Mouse (Mus musculus) adrenal gland, postnatal 10 days (tissue): ENCODE results near the gene C2cd2. TPM values are rescaled to one million over a fixed set of nuclear protein-coding genes. Genes with fewer than 3 reads are reported as not detected.
"Not testable (repeated sequence)": the region's sequence is repeated elsewhere in the genome, so short reads cannot be mapped to it uniquely, and the experiment has no call there.

Experiments used
- DNase-seq: peaks from one replicate; pipeline ENCODE4 v3.0.0; 2021; ENCODE audit warnings: mixed read lengths
- total RNA-seq, 2 experiments: library from RNA; stranded (reverse); gene quantifications; 2 replicates each; pipeline ENCODE4 v1.2.3; 2021

The C2cd2 gene
- total RNA-seq, 2 experiments from 2014 or later: 35.3 to 39.4 TPM

- DNase-seq: not testable (repeated sequence)
Observed at GRCm38 (mm10) chr16:97946993-97947392, 15.4 kb downstream of the C2cd2 start.

DNA sequence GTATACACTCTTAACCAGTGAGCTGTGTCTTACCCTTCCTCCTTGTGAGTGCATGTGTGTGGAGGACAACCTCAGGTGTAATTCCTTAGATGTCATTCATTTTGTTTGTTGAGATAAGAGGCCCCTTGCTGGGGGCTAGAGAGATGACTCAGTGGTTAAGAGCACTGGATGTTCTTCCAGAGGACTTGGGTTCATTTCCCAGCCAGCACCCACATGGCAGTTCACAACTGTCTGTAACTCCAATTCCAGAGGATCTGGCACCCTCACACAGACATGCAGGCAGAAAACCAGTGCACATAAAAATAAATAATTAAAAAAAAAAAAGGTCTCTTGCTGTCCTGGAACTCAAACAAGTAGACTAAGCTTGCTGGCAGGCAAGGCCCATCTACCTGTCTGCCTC lies 20.6 kb downstream of the C2cd2 start:
- DNase-seq: no peak

DNA sequence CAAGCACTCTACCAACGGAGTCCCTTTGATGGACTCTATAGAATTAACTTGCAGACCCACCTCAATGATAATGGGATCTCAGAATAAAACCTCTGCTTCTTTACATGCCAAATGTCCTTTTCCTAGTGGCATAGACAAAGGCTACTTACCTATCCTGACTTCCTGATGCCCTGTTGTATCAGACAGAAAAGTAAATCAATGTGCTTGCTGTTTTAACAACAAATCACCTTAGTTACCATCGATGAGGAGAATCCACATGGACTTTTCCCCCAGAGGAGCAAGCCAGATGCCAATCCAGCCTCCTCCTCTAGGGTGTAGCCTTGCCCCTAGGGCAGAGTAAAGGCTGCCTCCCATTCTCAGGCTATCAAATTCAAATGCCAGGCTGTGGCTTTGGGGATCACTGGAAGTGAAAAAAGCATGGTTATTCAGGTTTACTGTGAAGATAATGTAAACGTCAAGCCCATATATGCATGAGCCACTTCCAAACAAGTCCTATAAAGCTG lies 21.9 kb downstream of the C2cd2 start:
- no peak for DNase-seq

DNA sequence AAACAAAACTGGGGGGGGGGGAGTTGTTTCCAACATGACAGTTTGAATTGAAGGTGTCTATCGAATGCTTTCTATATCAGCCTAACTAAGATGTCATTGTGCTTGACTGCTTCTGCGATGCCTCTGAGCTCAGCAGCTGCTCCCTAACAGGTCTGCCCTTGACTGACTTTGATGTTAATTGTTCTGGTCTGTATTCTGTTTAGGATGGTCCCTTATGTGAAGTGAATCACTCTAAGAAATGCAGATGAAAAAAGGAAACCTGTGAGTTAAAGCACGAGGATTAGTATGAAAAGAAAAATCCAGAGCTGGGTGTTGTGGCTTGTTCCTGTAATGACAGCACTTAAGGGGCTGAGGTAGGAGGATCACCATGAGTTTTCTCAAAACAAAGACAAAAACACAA lies 26.6 kb downstream of the C2cd2 start:
- no peak for DNase-seq

GRCm38 (mm10) chr16:97930231-97930630 lies 32.2 kb downstream of the C2cd2 start:
- DNase-seq: peak; percentile 47

DNA sequence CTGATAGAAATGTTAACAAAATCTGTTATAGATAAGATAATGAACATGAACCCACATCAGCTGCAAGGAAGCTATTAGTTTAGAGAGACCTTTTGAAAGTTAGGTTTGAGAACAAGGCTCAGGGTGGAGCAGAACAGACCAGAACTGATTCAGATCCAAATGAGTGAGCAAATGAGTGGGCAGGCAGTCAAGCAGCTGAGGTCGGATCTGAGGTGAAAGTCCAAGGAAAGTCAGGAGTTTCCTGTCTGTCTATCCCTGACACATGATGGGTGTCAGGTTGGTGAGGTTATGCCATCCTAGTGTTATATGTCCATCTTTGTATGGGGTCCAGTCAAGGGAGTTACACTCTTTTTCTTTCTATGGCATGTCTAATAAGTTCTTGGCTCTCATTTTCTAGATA lies 32.9 kb downstream of the C2cd2 start:
- DNase-seq: no peak

DNA sequence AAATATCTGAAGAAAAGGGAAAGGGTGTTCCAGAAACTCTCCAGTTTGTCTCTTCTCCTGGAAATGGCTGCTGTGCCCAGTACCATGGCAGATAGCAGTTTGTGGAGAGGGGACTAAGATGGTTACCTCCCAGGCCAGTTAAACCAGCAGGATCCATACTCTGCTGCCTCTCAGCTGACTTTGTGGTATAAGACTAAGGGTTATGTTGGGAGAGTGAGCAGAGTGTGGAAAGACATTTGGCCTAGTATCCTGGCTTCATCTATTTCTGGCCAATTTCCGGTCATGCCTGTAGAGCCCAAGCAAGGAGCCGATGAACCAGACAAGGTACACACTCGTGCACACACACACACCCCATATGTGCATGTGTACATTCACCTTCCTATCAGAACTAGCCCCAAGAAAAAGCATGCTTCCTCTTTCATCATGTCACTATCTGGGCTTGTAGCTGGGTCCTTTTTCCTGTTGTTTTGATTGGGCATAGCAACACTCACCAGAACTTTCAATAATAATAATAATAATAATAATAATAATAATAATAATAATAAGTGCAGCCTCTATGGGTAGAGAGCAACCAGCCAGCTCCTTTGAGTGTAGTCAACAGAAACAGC lies 35.0 kb downstream of the C2cd2 start:
- no peak for DNase-seq

GRCm38 (mm10) chr16:97926381-97926780 lies 36.0 kb downstream of the C2cd2 start:
- no peak for DNase-seq

DNA sequence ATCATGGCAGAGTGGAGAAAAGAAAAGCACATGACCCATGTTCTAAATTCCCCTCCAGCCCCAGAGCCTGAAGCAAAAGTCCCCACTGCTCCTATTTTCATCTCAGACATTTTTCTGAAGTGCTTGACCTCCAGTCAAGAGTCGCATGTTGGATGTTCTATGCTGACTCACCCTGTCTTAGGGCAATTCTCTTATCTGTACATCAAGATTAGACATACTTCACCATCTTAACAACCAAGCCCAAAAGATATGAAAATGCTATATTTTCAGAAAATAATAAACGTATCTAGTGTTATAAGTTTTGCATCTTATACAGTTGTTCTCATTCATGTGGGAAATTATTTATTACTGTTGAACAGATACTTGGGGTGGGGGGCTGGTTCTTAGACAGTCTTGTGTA lies 36.6 kb downstream of the C2cd2 start:
- DNase-seq: no peak

- no peak for DNase-seq
Observed at GRCm38 (mm10) chr16:97923700-97924099, 38.7 kb downstream of the C2cd2 start.

DNA sequence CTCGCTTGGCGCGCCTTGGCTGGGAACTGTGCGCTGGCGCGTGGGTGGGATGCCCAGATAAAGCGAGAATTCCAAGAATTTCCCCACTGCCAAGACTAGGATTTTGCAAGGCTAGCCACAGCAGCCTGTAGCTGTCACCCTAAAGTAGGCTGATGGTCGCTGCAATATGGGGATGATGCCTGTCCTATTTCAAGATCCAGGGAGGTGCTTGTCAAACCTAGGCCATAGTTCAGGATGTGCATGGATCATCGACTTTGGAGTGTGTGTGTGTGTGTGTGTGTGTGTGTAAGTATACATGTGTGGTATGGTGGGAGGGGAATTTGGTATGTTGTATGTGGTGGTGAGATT lies 39.6 kb downstream of the C2cd2 start:
- no peak for DNase-seq

- DNase-seq: peak; percentile 94
Observed at GRCm38 (mm10) chr16:97921961-97922778, 40.2 kb downstream of the C2cd2 start.

DNA sequence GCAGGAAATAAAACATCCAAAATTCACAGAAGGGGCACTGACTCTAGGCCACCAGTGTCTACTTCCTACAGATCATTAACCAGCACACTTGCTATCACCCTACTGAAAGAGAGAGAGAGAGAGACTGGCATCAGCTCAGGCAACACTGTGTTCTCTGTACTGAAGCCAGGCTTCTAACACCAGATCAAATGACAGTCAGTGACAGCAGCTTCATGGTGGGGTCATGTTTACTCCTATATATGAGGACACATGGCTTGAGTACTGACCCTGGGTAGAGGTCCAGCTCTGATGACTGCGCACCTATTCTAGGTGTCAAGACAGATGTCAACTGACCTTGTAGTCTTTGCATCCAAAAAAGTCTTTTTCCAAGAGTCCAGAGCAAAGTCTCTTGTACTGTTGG lies 41.8 kb downstream of the C2cd2 start:
- no peak for DNase-seq

- DNase-seq: no peak
Observed at GRCm38 (mm10) chr16:97919793-97920192, 42.6 kb downstream of the C2cd2 start.

- no peak for DNase-seq
Observed at GRCm38 (mm10) chr16:97912873-97913272, 49.5 kb downstream of the C2cd2 start.

GRCm38 (mm10) chr16:97909356-97909755 lies 53.0 kb downstream of the C2cd2 start:
- DNase-seq: peak; percentile 25

DNA sequence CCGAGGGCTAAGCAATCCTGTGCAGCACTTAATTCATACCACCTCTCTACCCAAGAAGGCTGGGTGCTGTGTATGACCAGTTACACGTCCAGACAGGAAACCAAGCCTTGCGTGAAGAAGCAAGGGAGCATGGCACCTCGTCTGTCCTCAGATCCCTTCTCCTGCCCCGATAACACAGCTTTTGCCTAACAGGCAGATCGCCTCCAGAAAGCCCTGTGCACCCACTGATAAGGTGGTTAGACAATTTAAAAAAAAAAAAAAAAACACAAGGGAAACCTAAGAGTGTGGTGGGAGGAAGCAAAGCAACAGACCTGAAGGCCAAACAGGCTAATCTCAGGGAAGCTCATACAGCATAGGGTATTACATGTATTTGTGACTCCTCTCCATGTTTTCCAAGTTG lies 54.9 kb downstream of the C2cd2 start:
- no peak for DNase-seq

DNA sequence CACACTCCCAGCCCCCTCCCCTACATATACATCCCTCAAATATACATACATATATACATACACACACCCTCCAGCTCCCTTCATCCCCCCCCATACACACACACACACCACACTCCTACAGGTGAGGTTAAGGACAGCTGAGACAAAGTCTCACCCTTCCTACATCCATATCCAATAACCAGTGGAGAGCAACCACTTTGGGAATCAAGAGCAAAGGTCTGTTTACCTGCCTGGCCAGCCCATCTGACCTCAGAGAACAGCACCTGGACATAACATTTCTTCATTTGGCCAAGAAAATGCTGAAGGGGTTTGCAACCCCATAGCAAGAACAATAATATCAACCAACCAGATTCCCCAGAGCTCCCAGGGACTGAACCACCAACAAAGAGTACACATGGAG lies 56.1 kb downstream of the C2cd2 start:
- no peak for DNase-seq

DNA sequence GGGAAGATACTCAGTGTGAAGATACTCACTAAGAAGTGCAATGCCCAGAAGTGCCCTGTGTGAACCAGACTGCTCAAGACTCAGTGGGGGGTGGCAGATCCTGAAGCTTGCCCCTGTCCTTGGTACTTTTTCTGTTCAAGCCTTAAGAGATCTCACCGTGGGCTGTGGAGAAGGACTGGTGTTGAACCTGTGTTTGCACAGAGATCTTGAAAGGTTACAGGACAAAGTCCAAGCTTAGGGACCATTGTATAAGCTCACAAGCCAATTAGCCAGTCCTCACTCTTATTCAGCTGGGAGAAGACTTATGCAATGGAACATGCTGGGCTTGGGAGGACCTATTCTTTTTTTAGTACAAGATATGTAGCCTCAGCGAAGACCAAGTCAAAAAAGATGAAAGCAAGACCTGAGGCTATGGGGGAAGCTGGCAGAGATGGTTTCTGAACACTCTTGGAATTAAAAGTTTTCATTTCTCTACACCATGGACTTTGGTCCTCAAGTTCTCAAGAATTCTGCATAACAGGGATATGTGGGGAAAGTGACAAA lies 56.9 kb downstream of the C2cd2 start:
- no peak for DNase-seq

GRCm38 (mm10) chr16:97904035-97904434 lies 58.4 kb downstream of the C2cd2 start:
- DNase-seq: no peak

- DNase-seq: peak; percentile 60
Observed at GRCm38 (mm10) chr16:97897346-97898024, 64.9 kb downstream of the C2cd2 start.

GRCm38 (mm10) chr16:97887762-97888161 lies 74.6 kb downstream of the C2cd2 start:
- DNase-seq: no peak

- DNase-seq: no peak
Observed at GRCm38 (mm10) chr16:97883696-97884095, 78.7 kb downstream of the C2cd2 start.
